Mouse (Mus musculus) layer of hippocampus, adult 18-20 months (tissue): ENCODE measurements around the gene Vps37b. TPM values are rescaled to one million over a fixed set of nuclear protein-coding genes. Genes with fewer than 3 reads are reported as not detected.

Source experiments
- DNase-seq, 2 experiments: peaks; one replicate each; pipeline ENCODE4 v3.0.0; 2022; ENCODE audit warnings: low spot score in 2 of 2
- total RNA-seq, 2 experiments: library from RNA; stranded (reverse); gene quantifications; 2 replicates each; pipeline ENCODE4 v1.2.3; 2021

Gene Vps37b
- total RNA-seq, 2 experiments from 2014 or later = 38.0 to 43.9 TPM

DNA sequence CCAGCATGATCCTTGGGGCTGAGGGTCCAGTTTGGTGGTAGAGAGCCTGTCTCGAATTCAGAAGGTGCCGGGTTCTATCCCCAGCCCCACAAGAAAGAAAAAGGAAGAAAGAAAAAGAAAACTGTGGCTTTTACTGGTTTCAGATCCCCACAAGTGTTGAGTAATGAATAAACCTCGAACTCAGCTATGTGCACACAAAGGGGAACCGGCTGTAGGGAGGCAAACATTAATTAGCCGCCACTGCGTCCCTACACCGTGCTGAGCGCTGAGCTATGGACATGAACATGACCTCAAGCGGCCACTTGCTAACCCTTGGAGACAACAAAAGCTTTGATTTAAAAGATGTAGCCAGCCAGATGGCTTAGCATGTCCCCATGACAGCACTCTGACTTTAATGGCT, 6.9 kb downstream of the Vps37b start:
- no peak for DNase-seq

DNA sequence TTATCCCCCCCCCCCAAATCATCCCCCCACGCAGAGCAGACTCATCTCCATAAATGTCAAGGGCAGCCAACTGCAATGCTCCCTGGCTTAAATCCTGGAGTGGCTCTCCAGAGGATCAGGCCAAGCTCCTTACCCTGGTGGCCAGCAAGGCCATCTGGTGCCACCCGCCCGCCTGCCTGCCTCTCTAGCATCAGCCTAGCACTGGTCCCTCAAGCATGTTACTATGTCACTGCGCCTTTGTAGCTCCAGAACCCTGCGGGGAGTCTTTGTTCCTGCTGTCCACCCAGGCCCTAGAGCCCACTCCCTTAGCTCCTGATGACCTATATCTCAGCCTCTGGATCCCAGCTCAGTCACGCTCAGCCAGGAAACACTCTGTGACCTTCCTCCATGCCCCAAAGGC, 7.4 kb downstream of the Vps37b start:
- DNase-seq = no peak

- no peak for DNase-seq
These were observed 9.7 kb downstream of the Vps37b start for GRCm38 (mm10) chr5:124022365-124022764.

GRCm38 (mm10) chr5:124021701-124022100, 10.4 kb downstream of the Vps37b start:
- no peak for DNase-seq

DNA sequence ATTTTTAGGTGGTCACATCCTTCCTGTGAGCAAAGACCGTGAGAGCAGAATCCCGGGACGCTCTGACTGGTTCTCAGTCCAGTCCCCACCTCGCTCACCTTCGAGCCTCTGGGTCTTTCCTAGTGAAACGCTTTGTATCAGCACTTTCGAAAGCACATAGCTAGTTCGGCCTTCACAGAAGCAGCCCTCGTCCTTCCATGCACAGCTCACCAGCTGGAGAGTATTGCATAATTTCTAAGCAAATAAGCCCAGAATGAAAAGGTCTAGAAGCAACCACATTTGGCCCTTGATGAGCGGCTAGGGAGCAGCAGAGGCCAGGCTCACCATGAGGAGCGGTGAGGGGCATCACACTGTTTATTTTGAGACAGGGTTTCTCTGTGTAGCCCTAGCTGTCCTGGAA, 10.9 kb downstream of the Vps37b start:
- no peak for DNase-seq

- DNase-seq = peak; percentile 83 to 92
These were observed 12.5 kb downstream of the Vps37b start for GRCm38 (mm10) chr5:124019348-124020216.

GRCm38 (mm10) chr5:124018651-124019050, 13.4 kb downstream of the Vps37b start:
- no peak for DNase-seq

GRCm38 (mm10) chr5:124017941-124018340, 14.1 kb downstream of the Vps37b start:
- DNase-seq = no peak

- no peak for DNase-seq
These were observed 15.7 kb downstream of the Vps37b start for GRCm38 (mm10) chr5:124016291-124016821.

- DNase-seq = no peak
These were observed 16.3 kb downstream of the Vps37b start for GRCm38 (mm10) chr5:124015727-124016126.

DNA sequence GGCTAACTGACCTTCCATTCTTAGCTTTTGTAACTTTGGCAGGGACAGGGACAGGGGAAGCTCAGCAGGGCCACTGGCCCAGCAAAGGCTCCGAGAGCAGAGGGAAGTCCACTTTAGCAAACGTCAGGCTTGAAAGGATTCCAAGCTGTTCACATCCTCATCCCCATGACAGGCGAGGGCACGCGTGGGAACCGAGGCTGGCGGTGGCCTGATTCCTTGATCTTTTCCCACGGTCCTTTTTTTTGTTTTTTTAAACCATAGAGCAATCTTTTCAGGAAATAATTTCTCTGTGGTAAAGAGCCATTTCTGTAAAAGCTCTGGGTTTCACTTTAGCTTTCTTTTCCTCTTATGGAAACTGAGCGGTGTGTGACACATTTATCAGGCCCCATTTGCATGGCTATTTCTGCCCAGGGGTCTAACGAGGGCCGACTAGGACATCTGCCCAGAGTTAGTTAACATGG, 17.2 kb downstream of the Vps37b start:
- no peak for DNase-seq

DNA sequence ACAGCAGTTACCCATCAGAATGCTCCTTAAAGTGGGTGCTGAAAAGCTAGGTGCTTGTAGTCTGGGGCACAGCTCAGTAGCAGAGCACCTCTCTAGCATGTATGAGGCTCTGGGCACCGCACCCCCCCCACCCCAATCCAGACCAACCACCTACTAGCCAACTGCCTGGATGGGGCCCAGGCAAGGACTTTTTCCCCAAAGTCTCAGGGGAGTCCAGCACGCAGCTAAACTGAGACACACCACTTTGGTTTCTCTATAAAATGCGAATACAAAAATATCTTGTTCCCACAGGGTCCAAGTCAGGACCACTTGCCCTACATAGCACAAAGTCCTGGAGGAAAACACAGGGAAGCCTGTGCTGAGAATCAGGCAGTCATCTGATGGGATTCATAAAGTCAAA, 17.9 kb downstream of the Vps37b start:
- no peak for DNase-seq

- DNase-seq = no peak
These were observed 18.3 kb downstream of the Vps37b start for GRCm38 (mm10) chr5:124013747-124014146.

DNA sequence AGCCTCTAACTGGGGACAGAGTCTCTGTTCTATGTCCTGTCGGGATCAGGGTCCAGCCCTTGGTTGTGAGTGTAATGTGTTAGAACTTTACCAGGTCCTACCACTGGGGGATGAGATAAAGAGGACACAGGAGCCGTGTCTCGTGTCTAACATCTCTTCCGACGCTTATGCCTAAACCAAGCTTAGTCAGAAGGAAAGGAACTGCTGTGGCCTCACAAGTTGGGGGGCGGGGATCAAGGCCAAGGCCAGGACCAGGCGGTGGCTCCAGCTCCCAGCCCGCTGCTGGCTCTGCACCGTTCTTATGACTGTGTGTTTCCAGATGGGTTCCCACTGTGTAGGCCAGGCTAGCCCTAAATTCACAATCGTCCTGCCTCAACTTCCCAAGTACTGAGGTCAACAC, 19.2 kb downstream of the Vps37b start:
- no peak for DNase-seq

GRCm38 (mm10) chr5:124011927-124012326, 20.1 kb downstream of the Vps37b start:
- DNase-seq = no peak

DNA sequence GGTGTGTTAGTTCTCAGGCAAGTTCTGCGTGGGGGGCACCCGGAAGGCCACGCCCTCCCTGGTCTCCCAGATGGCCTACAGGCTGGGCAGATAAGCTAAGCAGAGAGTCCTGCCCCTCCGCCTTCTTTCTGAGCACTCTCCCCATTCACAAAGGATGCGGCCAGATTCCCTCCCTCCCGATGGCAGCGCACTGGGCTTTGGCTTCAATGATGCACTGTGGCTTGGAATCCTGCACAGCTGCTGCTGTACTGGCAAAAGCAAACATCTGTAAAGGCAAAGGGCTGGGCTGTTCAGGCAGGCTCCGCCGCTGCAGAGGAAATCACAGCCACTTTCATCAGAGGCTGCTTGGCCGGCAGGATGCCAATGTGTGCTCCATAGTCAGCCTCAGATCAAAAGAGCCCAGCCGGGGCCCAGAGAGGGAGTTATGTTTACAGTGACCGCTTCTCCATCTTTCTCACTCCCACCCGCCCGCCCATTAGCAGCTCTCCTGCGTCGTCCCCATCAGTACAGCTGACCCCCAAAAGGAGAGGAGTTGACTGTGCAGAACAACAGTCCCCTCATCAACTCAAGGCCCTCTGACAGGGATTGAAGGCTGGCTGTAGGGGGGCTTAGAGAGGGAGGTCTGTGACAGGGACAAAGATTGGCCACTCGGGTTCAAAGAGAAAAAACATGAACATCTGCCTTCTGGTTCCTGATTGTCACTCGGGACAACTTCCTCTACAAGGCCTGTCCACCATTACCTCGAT, 21.0 kb downstream of the Vps37b start:
- DNase-seq = no peak

- no peak for DNase-seq
These were observed 22.0 kb downstream of the Vps37b start for GRCm38 (mm10) chr5:124010077-124010476.

DNA sequence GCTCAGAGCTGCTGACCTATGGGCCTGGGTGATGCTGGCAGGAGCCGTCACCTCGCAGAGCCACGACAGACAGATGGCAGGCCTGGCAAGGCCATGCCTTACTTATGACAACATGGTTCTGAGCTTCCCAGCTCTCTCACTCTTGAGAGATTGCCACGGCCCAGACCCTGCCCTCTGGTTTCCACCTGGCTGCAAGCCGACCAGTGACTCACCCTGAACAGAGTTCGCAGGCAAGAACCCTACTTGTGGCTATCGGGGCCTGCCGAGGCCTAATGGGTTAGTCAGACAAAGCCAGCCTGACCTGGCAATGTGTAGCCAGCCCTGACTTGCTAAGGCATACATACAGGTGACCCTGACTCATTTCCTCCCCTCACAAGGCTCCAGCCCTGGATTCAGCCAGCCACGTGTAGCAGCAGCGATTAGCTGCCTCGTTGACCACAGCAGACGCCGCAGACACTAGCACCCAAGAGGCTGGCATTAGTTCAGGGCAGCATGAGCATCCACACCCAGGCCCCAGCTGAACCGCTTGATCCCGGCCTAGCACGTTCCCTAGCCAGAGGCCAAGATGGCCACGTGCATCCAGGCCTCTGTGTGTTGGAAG, 25.1 kb downstream of the Vps37b start:
- no peak for DNase-seq

DNA sequence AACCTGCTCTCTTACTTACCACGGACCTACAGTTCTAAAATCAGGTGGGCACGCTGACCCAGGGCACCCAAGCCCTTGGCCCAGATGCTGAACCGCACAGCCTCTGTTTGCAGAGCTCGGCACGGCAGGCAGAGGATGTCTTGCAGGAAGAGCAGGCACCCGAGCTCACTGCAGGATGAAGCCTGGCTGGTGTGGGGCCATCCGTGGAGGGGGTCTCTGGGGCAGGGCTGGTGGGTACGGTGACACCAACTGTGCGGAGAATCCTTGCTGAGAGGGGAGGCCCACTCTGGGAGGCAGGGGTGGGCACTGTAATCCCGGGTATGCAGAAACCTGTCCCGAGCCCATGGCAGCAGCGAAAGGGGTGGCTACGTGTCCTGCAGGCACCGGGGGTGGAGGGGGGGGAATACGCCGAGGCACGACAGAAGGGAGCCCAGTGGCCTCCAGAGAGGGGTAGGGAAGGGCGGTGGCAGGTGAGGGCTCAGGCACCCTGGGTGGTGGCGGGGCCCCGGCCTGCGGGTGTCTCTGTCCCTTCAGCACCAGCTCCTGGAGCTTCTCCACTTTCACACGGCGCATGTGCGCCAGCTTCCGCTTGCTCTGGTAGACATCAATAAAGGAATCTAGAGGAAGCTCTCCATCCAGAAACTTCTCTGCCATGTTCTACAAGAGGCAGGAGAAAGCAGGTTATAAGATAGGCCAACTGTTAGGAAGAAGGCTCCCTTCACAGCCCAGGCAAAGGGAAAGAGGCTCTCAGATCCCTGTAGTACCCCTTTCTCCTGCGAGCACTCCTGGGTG, 25.8 kb downstream of the Vps37b start:
- no peak for DNase-seq

DNA sequence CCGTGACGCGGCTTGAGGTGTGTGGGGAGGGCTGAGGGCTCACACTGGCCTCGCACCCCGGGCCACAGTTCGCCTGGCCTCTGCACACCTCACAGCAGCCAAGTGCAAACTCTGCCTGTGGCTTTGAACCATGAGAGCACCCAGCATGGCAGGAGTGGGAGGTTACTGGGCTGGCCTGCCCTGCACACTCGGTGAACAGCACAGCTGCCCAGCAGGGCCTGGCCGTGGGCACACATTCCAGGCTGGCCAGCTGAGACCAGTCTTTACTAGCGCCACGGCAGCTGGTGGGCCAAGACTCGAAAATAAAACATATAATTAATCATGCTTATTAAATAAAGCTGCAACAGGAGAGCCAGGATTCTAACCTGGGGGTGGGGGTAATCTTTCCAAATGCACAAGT, 26.5 kb downstream of the Vps37b start:
- no peak for DNase-seq

- no peak for DNase-seq
These were observed 26.9 kb downstream of the Vps37b start for GRCm38 (mm10) chr5:124005151-124005500.
